Mouse (Mus musculus) cerebellum, adult 2 months (tissue): ENCODE data around the gene Gm21885.

Source experiments
- CTCF ChIP-seq: fragments of 200-500 bp; IDR thresholded peaks from 2 replicates; pipeline ENCODE4 v1.5.1; 2011; ENCODE audit warnings: low read depth, mild to moderate bottlenecking, control low read depth, low read length, moderate library complexity, borderline replicate concordance; ENCODE audit not compliant: insufficient read depth
- POLR2A ChIP-seq: fragments of 200-500 bp; IDR thresholded peaks from 2 replicates; pipeline ENCODE4 v1.6.1; 2011; ENCODE audit warnings: low read length, control low read depth, borderline replicate concordance; ENCODE audit not compliant: insufficient read depth

- TF ChIP-seq POLR2A (no peak), CTCF (no peak)
Measured at GRCm38 (mm10) chr11:94320969-94321930, 39.6 kb downstream of the Gm21885 start.
